Mouse (Mus musculus): ENCODE measurements around the gene Hoxd3.

- TF ChIP-seq CTCF (IDR thresholded peaks at IDR 0.05; ENCODE audit: low read depth, low read length) (no peak), POLR2A (IDR thresholded peaks at IDR 0.05; ENCODE audit: insufficient read depth, low read length) (no peak)
These were observed 691 bp upstream of the Hoxd3 start for GRCm38 (mm10) chr2:74710929-74711543.

Data from ES-Bruce4 (cell line).